Mouse (Mus musculus) ZHBTc4 (cell line): Measurements from ENCODE around the gene Rarb.

Experiments used
- DNase-seq: peaks from one replicate; pipeline ENCODE4 v3.0.0-alpha.2; 2011; ENCODE audit warnings: low read depth, low spot score

Rarb gene

GRCm38 (mm10) chr14:16578100-16578499, 240.9 kb downstream of the Rarb start:
- no peak for DNase-seq

DNA sequence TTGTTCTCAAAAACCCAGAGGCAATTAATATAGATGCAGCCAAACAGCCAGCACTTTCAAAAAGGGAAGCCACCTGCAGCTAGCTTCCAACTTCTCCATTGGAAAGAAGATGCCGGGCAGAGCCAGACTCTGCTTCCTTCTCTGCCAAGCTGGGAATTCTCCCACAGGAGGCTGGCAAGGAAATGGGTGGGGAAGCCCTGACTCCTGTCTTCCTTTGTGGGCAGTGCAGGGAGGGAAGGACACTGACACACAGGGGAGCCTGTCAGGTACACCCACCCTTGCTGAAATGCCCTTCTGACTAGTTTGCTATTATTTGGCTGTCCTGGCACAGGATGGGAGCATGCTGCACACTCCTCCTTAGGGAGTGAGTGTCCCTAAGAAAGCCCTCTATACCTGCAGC, 241.9 kb downstream of the Rarb start:
- DNase-seq = no peak

- DNase-seq = peak; percentile 93
Measured at GRCm38 (mm10) chr14:16574925-16575721, 243.8 kb downstream of the Rarb start.

DNA sequence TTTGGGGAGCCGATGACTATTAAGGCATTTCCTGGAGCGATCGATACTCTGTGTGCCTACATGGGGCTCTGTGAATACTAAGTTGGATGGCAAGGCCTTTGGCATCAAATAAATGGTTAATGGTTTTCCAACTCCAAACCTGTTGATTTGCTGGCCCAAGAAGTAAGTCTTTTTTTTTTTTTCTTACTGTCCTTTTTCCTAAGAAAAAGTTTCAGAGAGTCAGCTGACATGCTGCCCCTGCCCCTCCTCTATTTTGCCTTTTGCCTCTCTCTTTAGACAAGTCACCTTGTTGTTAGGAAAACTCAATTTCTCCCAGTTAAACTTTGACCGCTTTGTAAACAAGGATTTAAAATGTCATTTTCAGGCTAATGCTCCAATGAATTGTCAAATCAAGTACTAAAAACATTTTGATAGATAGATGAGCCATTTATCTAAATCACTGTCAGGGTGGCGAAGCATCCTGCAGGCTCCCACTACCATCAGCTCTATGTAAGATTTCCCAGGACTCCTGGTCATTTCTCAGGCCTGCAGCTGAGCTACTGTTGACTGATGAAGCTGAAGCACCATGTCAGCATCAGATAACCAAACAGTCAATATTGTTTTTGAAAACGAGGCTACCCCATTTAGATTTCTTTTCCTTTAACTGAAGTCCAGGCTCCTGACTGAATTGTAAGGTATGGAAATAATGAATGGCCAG, 245.3 kb downstream of the Rarb start:
- no peak for DNase-seq

- DNase-seq = peak; percentile 35
Measured at GRCm38 (mm10) chr14:16572755-16573340, 246.1 kb downstream of the Rarb start.

DNA sequence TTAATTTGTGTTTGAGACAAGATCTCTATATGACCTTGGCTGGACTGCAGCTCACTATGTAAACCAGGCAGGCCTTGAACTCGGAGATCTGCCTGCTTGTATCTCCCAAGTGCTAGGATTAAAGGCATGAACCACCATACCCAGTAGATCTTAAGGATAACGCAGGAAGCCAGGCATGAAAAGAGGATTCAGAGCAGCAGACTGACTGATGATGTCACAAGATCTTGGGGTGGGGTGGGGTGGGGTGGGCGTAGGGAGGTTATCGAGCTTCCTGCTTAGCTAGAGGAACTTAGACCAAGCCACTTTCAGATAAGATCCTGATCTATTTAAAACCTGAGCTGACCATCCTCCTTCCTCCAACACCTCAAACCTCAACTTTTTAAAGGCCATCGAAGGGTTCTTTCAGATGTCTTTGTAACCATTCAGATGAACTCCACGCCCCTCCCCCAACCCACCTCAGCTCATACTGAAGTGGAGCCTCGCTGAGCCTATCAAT, 249.4 kb downstream of the Rarb start:
- peak; percentile 13 for DNase-seq

DNA sequence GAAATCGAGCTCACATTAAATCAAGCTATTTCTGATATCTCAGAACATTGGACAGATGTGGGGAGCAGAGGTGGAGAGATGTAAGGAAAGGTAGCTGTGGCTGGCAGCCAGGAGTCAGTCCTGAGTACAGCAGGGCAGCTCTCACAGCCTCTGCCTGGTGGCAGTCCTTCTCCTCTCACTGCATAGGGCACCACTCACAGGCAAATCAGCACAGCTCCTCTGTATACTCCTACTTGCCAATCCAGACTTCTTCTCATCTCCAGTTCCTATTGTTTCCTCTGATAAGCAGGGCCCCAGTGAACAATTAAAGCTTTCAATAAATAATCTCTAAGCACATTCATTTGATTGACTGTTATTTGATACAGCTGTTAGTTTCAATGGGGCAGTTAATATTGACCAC, 252.0 kb downstream of the Rarb start:
- no peak for DNase-seq

- DNase-seq = no peak
Measured at GRCm38 (mm10) chr14:16563912-16564311, 255.0 kb downstream of the Rarb start.

DNA sequence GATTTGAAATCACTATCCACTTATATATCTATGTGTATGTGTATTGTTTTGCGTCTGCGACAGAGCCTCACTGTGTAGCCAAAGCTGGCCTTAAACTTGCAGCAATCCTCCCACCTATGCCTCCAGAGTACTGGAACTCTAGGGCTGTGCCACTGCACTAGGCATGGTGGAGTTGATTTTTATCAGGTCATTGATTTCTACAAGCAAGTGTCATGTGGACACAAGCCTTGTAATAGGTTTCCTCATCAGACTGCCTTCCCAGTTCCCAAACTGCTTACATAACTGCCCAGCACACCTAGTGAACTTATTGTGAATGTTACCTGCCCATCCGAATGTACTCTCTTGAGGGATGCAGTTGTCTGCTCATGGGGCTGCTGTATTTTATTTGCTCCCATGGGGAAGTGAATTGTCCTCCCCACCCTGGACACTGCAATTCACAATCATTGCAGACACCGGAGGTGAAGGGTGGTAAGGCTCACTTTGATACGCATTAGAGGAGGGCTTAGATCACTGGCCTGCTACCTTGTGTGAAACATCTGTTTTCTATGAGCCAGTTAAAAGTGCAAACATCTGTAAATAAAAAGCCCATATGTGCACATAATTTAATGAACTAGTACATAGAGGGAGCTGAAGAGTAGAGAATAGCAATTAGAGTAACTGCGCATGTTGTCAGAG, 257.3 kb downstream of the Rarb start:
- DNase-seq = no peak

DNA sequence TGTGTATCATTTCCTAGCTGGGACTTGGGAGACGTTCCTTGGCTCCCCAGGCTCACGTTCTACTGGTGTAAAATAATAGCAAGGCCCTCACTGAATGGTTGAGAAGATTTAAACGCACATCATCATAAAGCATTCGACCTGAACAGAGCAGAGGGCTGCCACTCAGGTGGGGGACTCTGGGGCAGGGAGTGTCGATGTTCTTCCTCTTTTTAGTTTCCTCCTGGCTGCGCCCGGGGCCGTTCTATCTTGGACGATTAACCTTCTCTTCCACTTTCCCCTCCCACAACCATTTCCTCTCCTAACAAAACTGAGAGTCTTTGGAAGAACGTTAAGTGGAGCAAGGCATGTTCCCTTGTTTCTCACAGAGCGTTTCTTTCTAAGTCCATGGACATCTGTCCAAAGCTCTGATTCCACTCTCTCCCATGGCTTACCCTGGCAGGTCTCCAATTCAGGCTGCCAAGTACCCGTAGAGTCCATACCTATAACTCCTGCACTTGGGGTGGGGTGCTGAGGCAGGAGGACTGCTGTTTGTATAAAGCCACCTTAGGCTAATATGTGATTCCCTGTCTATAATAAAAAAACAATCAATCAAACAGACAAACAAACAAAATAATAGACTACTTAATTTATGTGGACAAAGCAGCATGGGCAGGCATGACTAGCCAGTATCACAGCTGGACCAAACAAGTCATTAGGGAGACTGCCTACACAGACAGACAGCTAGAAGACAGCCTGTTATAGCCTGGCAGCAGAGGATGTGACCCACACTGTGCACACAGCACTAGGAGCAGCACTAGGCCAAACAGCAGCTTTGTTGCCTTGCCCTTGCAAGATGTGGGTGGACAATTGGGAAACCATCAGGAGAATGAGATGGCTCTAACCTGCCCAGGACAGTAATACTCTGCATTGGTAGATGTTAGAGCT, 259.4 kb downstream of the Rarb start:
- DNase-seq = no peak

GRCm38 (mm10) chr14:16558033-16558432, 260.9 kb downstream of the Rarb start:
- no peak for DNase-seq

- no peak for DNase-seq
Measured at GRCm38 (mm10) chr14:16554643-16555459, 264.1 kb downstream of the Rarb start.

- DNase-seq = no peak
Measured at GRCm38 (mm10) chr14:16554319-16554642, 264.7 kb downstream of the Rarb start.

DNA sequence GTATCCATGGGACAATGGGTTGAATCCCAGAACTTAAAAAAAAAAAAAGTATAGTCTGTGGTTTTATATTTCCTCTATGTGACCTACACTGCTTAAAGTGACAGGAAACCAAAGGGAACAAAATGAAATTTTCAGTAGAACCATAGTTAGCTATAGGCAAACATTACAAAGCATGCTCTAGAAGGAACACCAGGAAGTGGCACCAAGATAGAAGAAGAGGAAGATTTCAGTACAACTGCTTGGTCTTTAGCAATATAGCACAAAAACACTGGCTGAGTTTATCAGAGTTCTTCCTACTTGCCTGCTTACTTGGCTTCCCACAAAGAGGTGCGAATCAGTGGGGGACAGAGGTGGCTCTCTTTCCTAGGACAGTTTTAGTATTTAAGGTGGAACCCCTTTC, 266.7 kb downstream of the Rarb start:
- no peak for DNase-seq

DNA sequence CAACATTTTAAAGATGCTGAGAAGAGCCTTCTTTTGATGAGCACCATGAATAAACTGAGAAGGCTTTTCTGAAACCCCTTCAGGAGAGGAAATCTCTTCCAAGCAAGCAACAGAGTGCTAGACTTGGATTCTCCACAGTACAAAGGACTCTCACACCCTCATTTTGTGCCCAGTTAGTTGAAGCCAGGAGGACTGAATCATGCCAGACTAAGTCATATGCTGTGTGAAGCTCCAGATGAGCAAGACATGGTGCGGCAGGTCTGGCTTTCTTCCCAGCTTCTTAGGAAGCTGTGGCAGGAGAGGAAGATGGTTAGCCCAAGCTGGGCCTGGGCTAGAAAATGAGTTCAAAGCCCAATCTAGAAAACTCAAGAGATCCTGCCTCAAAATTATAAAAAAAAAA, 267.1 kb downstream of the Rarb start:
- DNase-seq = no peak

DNA sequence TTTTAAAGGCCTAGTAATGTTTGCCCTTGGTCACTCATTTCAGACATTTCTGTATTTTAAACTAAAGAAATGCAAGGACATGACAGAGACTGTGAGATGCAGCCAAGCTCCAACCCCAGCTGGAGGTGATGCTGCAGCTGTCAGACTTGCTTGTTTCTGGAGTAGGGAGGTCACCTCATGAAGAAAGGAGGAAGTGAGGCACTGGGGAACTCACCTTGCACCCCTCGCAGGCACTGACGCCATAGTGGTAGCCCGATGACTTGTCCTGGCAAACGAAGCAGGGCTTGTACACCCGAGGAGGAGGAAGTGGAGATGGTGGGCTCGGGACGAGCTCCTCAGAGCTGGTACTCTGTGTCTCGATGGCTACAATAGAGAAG, 270.8 kb downstream of the Rarb start:
- no peak for DNase-seq

DNA sequence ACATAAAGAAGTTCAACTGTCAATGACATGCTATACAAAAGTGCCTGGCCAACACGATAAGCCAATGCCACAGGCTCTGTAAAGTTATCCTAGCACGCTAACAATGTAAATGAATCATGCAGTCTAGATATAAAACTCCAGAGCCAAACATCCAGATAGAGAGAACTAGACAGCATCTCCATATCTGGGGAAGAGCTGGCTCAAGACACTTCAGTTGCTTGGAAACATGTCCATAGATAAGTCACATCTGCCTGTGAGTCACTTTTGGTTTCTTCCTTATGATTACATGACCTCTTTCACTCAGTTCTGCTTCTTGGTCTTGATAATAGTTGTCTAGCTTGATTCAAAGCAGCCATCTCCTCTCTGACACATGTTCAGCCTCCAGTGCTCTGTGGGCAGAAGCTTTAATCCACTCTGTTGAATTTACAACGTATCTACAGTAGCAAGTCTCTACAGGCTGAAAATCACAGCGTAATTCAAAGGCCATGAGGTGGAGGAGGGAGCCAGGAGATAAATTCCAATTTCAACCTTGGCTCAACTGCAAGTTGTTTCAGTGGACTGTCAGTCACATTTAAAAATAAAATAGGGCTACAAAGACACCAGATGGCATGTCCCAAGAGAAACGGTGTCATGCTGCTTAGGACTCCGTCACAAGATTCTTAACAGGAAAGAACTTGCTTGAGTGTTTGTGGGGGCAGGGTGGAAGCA, 271.3 kb downstream of the Rarb start:
- no peak for DNase-seq

DNA sequence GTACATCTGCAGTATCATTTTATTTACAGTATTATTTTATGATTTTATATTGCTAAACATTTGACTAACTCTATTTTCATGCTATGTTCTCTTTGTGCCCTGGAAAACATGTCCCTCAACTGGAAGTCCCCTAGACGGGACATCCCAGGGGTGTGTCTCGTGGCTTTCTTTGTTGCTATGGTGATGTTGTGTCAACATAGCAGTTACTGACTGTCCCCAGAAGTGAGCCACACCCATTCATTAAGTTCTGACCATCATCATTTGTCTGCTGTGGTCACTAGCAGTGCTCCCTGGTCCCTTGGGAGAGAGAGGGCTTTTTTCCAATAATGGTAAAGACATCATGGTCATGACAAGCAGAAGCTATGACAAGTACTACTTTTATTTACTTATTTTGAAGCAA, 274.0 kb downstream of the Rarb start:
- no peak for DNase-seq

DNA sequence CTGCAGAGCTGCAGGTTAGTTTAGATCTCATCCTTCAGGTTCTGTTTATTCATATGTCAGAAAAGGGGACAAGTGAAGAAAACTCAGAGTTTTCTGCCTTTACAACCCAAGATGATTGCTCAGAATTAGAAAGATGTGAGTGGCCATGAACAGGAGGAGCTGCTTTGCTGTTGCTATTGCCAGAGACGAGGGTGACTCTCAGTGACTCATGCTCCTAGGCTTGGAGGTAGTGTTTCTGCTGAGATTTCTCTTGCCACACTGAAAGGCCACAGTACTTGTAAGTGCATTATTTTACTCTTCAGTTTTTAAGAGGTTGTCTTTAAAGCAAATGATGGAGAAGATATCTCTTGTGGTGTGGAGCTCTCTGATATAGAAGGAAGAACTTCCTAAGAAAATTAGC, 277.3 kb downstream of the Rarb start:
- DNase-seq = no peak

DNA sequence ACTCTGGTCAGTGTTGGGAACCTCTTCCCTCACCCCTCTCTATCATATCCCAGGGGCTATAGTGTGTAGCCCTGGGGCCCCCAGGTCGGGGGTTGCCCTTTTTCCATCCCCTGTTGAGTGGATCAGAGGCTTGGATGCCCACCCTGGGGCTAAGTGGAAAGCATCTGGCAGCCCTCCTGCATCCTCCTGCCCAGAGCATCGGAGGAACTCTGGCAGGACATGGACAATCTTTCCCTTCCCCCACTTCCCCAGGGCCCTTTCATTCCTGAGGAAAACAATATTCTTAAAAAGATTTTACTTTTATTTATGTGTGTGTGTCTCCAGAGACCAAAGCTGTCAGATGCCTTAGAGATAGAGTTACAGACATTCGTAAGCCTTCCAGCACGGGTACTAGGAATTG, 281.5 kb downstream of the Rarb start:
- DNase-seq = no peak
